Mouse (Mus musculus) forebrain, embryonic 16.5 days (tissue): ENCODE results near the gene Kyat1. TPM values are rescaled to one million over a fixed set of nuclear protein-coding genes. Genes with fewer than 3 reads are reported as not detected.
"Not testable (repeated sequence)": the region's sequence is repeated elsewhere in the genome, so short reads cannot be mapped to it uniquely, and the experiment has no call there.

Source experiments
- ATAC-seq: fragments of 200-750 bp; cut with Nextera tagmentation; 2 replicates; pipeline ENCODE4 v1.8.0; 2017; ENCODE audit warnings: mild to moderate bottlenecking, moderate library complexity
- H3K27ac ChIP-seq: fragments of 300-500 bp; sonication (generic); 2 replicates; pipeline ENCODE4 v1.5.1; 2014; ENCODE audit warnings: low read length, control low read depth
- H3K27me3 ChIP-seq: fragments of 300-500 bp; sonication (generic); replicated peaks from 2 replicates; pipeline ENCODE4 v1.6.1; 2014; ENCODE audit warnings: low read length; ENCODE audit not compliant: control insufficient read depth, insufficient read depth
- H3K36me3 ChIP-seq: fragments of 300-500 bp; sonication (generic); 2 replicates; pipeline ENCODE4 v1.6.1; 2014; ENCODE audit not compliant: control insufficient read depth, insufficient read depth
- H3K4me1 ChIP-seq: fragments of 300-500 bp; sonication (generic); replicated peaks from 2 replicates; pipeline ENCODE4 v1.6.1; 2014; ENCODE audit warnings: low read length; ENCODE audit not compliant: control insufficient read depth, insufficient read depth
- H3K4me2 ChIP-seq: fragments of 300-500 bp; sonication (generic); 2 replicates; pipeline ENCODE4 v1.6.1; 2014; ENCODE audit warnings: mild to moderate bottlenecking, low read length, control low read depth
- H3K4me3 ChIP-seq: fragments of 300-500 bp; sonication (generic); replicated peaks from 2 replicates; pipeline ENCODE4 v1.5.1; 2014; ENCODE audit warnings: mild to moderate bottlenecking, low read length, control low read depth
- H3K9ac ChIP-seq: fragments of 300-500 bp; sonication (generic); replicated peaks from 2 replicates; pipeline ENCODE4 v1.6.1; 2014; ENCODE audit warnings: low read depth, low read length, control low read depth
- H3K9me3 ChIP-seq: fragments of 300-500 bp; sonication (generic); 2 replicates; pipeline ENCODE4 v1.6.1; 2016; ENCODE audit warnings: low read length; ENCODE audit not compliant: control insufficient read depth
- WGBS: fragments of 180-500 bp; shearing (Covaris S2); extraction: QIAGEN DNeasy Blood & Tissue Kit; methylation state at CpG from one replicate; pipeline ENCODE4 v1.1.7; 2014; 5-methylcytosine and 5-hydroxymethylcytosine counted together
- polyA plus RNA-seq: library from polyadenylated mRNA; unstranded; fragments of >200 nt; fragmentation: Nextera tagmentation; extraction: Ambion mirVana; gene quantifications from 2 replicates; pipeline ENCODE4 v1.2.1, GENCODE M21; 2015

Kyat1 gene
- polyA plus RNA-seq, 1 experiment from 2014 or later, result 16.3 TPM

DNA sequence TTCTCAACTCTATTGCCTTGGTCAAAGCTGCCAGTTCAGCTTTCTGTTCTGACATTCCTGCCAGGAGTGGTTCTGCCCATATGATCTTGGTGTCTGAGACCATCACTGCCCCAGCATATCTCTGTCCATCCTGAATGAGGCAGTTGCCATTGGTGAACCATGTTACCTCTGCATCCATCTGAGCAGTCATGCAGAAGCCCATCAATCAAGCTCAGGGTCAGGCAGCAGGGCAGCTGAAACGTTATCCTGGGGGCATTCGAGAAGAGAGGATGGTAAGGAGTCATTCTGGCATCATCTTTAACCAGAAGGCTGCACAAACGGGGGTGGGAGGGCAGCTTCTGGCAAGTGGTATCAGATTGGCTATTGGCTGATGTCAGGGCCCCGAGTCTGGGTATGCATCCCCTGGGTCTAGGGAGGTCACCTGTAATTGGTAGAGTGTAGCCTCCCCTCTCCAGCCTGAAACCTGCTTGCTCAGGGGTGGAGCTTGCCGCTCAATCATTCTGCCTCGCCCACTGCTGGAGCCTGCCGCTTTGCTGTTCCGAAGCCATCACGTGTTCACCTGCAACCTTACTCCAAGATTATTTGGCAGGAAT is 41.2 kb downstream of the Kyat1 start:
- Histone ChIP-seq H3K36me3 (no peaks in the 10 kb centered on the region), H3K27ac (no peak overlapping the region), H3K27me3 (no peaks in the 10 kb centered on the region), H3K4me2 (no peak overlapping the region), H3K9me3 (peaks cover 6% of the 10 kb centered on the region; the same call in 1 of the 2 replicates), H3K4me3 (no peak overlapping the region), H3K4me1 (no peaks in the 10 kb centered on the region), H3K9ac (no peak overlapping the region)
- 66% methylated on average over 9 of the region's 9 CpGs for WGBS
- ATAC-seq, result no peak

DNA sequence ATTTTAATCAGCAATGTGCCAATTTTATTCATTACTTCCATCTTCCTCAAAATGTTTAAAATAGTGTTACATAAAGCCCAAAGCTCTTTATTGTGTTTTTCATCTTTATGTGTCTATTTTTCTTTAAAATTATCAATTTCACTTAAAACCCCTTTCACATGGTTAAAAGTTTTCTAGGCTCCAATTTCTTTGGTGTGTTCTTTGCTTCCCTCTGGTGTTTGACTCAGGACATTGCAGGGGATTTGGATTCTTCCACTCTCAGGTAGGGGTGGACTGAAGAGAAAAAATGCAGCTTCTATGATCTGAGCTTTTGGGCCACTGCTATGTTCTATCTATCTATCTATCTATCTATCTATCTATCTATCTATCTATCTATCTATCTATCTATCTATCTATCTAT is 43.8 kb downstream of the Kyat1 start:
- no peak for ATAC-seq

DNA sequence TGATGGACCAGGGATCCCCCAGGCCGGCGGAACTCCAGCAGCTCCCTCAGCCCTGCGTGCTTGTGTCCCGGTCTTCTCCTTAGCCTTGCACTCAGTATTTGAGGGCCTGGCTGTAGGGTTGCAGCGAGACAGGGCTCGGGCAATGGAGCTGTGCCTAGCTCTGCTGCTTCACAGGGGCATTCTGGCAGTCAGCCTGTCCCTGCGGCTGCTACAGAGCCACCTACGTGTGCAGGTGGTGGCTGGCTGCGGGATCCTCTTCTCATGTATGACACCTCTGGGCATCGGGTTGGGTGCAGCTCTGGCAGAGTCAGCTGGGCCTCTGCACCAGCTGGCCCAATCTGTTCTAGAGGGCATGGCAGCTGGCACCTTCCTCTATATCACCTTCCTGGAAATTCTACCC is 45.8 kb downstream of the Kyat1 start:
- H3K4me3 ChIP-seq, H3K4me1 ChIP-seq, H3K27ac ChIP-seq, H3K9ac ChIP-seq, ATAC-seq, H3K4me2 ChIP-seq, H3K36me3 ChIP-seq, H3K9me3 ChIP-seq, H3K27me3 ChIP-seq: not testable (repeated sequence)
- 80% methylated on average over 6 of the region's 10 CpGs for WGBS

More for the DNA sequence above, 43.8 kb downstream of the Kyat1 start:
- Histone ChIP-seq H3K4me3 (no peak overlapping the region), H3K4me2 (no peak overlapping the region), H3K9ac (no peak overlapping the region), H3K9me3 (peaks cover 4% of the 10 kb centered on the region; the same call in 1 of the 2 replicates), H3K27ac (no peak overlapping the region), H3K27me3 (no peaks in the 10 kb centered on the region), H3K36me3 (no peaks in the 10 kb centered on the region), H3K4me1 (no peaks in the 10 kb centered on the region)

DNA sequence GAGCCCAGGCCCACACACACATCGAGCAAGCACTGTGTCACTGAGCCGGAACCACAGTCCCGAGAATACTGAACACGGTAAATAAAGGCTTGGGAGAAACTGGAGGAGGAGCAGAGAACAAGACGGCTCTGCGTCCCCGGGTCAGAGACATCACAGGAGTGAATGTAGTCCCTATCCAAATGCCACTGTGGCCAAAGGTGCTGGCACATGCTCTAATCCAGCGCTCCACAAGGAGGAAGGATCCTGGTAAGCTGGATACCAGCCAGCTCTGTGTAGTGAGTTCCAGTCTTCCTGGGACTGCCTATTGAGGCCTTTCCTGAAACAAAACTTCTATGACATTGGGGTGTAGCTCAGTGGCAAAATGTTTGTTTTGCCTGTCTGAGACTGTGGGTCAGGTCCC is 53.0 kb downstream of the Kyat1 start:
- H3K9ac ChIP-seq, result no peak overlapping the region
- no peak overlapping the region for H3K4me3 ChIP-seq
- H3K9me3 ChIP-seq, result no peaks in the 10 kb centered on the region
- ATAC-seq, result no peak
- H3K27me3 ChIP-seq, result no peaks in the 10 kb centered on the region
- no peaks in the 10 kb centered on the region for H3K4me1 ChIP-seq
- H3K27ac ChIP-seq, result no peak overlapping the region
- WGBS, result 77% methylated on average over 8 of the region's 8 CpGs
- peaks cover 22% of the 10 kb centered on the region for H3K36me3 ChIP-seq
- H3K4me2 ChIP-seq, result no peak overlapping the region

DNA sequence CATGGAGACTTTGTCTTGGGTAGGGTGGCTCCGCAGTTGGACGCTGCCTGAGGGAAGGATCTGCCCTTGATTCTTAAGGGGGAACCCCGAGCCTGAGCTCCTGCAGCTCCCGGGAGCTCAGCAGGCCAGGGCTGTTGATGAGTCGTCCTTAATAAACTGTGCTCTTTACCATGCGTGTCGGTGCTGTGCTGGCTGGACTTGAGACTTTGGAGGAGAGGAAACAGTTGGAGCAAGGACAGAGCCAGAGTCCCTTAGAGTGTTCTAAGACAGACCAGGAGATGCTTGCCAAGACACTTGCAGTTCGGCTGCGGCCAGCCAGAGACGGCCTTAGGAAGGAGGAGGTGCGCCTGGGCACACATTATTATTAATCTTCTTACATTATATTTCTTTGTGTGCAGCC is 53.8 kb downstream of the Kyat1 start:
- H3K4me3 ChIP-seq, result no peak overlapping the region
- peaks cover 29% of the 10 kb centered on the region for H3K36me3 ChIP-seq
- H3K9me3 ChIP-seq, result no peaks in the 10 kb centered on the region
- ATAC-seq, result no peak
- 88% methylated on average over 11 of the region's 11 CpGs for WGBS
- H3K9ac ChIP-seq, result no peak overlapping the region
- no peak overlapping the region for H3K27ac ChIP-seq
- H3K27me3 ChIP-seq, result no peaks in the 10 kb centered on the region
- H3K4me2 ChIP-seq, result no peak overlapping the region
- no peaks in the 10 kb centered on the region for H3K4me1 ChIP-seq

- Histone ChIP-seq H3K36me3 (peaks cover 54% of the 10 kb centered on the region), H3K9me3 (no peaks in the 10 kb centered on the region), H3K9ac (no peak overlapping the region), H3K27me3 (no peaks in the 10 kb centered on the region), H3K4me1 (no peaks in the 10 kb centered on the region), H3K4me2 (no peak overlapping the region), H3K27ac (no peak overlapping the region), H3K4me3 (no peak overlapping the region)
- no peak for ATAC-seq
- 92% methylated on average over 4 of the region's 4 CpGs for WGBS
Observed at GRCm38 (mm10) chr2:30147466-30147865, 58.2 kb downstream of the Kyat1 start.

DNA sequence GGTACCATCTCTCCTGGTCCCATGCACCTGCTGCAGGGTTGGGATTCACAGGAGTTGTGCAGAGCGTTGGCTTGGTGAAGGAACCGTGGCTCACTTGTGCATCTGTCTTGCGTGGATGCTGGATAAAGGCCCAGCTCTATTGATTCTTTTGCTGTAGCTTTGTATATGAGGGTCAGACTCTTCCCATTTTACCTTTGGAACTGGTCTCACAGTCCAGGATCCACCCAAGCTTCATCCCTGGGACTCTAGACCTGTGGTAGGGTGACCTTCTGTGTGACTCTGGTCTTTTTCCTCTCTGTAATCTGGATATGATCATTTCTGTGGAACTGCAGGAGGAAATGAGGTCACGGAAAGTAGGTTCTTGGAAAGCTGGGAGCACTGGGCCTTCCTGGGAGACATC is 61.2 kb downstream of the Kyat1 start:
- Histone ChIP-seq H3K4me2 (no peak overlapping the region), H3K36me3 (peaks cover 56% of the 10 kb centered on the region), H3K9me3 (no peaks in the 10 kb centered on the region), H3K27ac (no peak overlapping the region), H3K27me3 (no peaks in the 10 kb centered on the region), H3K9ac (no peak overlapping the region), H3K4me3 (no peak overlapping the region), H3K4me1 (no peaks in the 10 kb centered on the region)
- WGBS, result 96% methylated on average over 4 of the region's 4 CpGs
- ATAC-seq, result no peak

- not testable (repeated sequence) for H3K27ac ChIP-seq, H3K4me1 ChIP-seq, H3K4me3 ChIP-seq, ATAC-seq, H3K9ac ChIP-seq, H3K27me3 ChIP-seq, H3K9me3 ChIP-seq, H3K4me2 ChIP-seq
- peaks cover 32% of the 10 kb centered on the region for H3K36me3 ChIP-seq
- 85% methylated on average over 4 of the region's 4 CpGs for WGBS
Observed at GRCm38 (mm10) chr2:30140021-30140420, 65.6 kb downstream of the Kyat1 start.

- Histone ChIP-seq H3K4me3 (no peak overlapping the region), H3K36me3 (peaks cover 9% of the 10 kb centered on the region; the same call in 1 of the 2 replicates), H3K4me2 (no peak overlapping the region), H3K4me1 (peaks cover 18% of the 10 kb centered on the region), H3K27me3 (no peaks in the 10 kb centered on the region), H3K9ac (no peak overlapping the region), H3K27ac (no peak overlapping the region), H3K9me3 (no peaks in the 10 kb centered on the region)
- 94% methylated on average over 10 of the region's 10 CpGs for WGBS
- no peak for ATAC-seq
Observed at GRCm38 (mm10) chr2:30136458-30136857, 69.2 kb downstream of the Kyat1 start.
